In genomic region chr7:15929910-15930309, GRCm38 (mm10) we compare ENCODE assay signal across 9 mouse cellular contexts. TPM values are rescaled to one million over a fixed set of nuclear protein-coding genes. Genes with fewer than 3 reads are reported as not detected.
DNase-seq lines count a peak whose midpoint lies in the region; ATAC-seq and TF ChIP-seq lines count a peak whose summit lies in the region.
"Had no signal": no experiment of that assay in that cellular context is flagged by ENCODE, and none has a peak within 500 bp of the region (broad histone marks: within the 10 kb centered on the region; RNA-seq: fewer than 3 reads in every experiment).

No protein-coding gene starts in this region.

- H3K9ac ChIP-seq in hindbrain, postnatal 0 days (replicated peaks; ENCODE audit: low read length): no peak overlapping the region
- no peak overlapping the region for H3K9ac ChIP-seq in hindbrain, embryonic 12.5 days
- no peak overlapping the region for H3K9ac ChIP-seq in intestine, embryonic 16.5 days (ENCODE audit: low read depth, low read length)
- no peak overlapping the region for H3K9ac ChIP-seq in lung, postnatal 0 days (replicated peaks; ENCODE audit: low read depth)
- H3K9ac ChIP-seq: embryonic facial prominence, embryonic 15.5 days had no signal

- peak; percentile 11 for DNase-seq in hindbrain, postnatal 0 days (ENCODE audit: low spot score)
- no peak for DNase-seq in Patski (ENCODE audit: low read depth, low spot score)
- peak; percentile 77 for DNase-seq in lung, postnatal 0 days (ENCODE audit: low spot score)
- peak; percentile 52 to 84 for DNase-seq in spleen, postnatal 10 days (ENCODE audit: low spot score in 2 of 2)
- no peak for DNase-seq in left cerebral cortex, postnatal 25 days (ENCODE audit: low spot score in 2 of 2)

- no peaks in the 10 kb centered on the region for H3K27me3 ChIP-seq in hindbrain, postnatal 0 days (ENCODE audit: insufficient read depth, low read length)
- H3K27me3 ChIP-seq in hindbrain, embryonic 12.5 days: no peaks in the 10 kb centered on the region
- H3K27me3 ChIP-seq in Patski: no peaks in the 10 kb centered on the region
- no peaks in the 10 kb centered on the region; the same call in 1 of the 2 replicates for H3K27me3 ChIP-seq in intestine, embryonic 16.5 days (replicated peaks; ENCODE audit: control insufficient read depth, insufficient read depth, low read length)
- no peaks in the 10 kb centered on the region for H3K27me3 ChIP-seq in lung, postnatal 0 days (replicated peaks; ENCODE audit: insufficient read depth, low read length)
- H3K27me3 ChIP-seq: embryonic facial prominence, embryonic 15.5 days had no signal

- in situ Hi-C loops in Patski (cut with MboI; ENCODE audit: low pct_unique_long_range_greater_than_20kb): loop anchor here (5.0 kb wide), 1 partner anchor 42 kb away; no protein-coding TSS in a partner anchor

- H3K36me3 ChIP-seq in hindbrain, postnatal 0 days (ENCODE audit: insufficient read depth, low read length): no peaks in the 10 kb centered on the region
- 0 out of 2 replicates have a peak, but pooled peaks cover 3% of the 10 kb centered on the region for H3K36me3 ChIP-seq in hindbrain, embryonic 12.5 days
- no peaks in the 10 kb centered on the region for H3K36me3 ChIP-seq in intestine, embryonic 16.5 days (ENCODE audit: control insufficient read depth, insufficient read depth, low read length)
- H3K36me3 ChIP-seq in lung, postnatal 0 days (ENCODE audit: insufficient read depth, low read length): no peaks in the 10 kb centered on the region
- H3K36me3 ChIP-seq: embryonic facial prominence, embryonic 15.5 days had no signal

- H3K4me2 ChIP-seq in hindbrain, postnatal 0 days (ENCODE audit: low read depth, low read length): no peak overlapping the region
- H3K4me2 ChIP-seq in hindbrain, embryonic 12.5 days (replicated peaks): no peak overlapping the region
- H3K4me2 ChIP-seq in intestine, embryonic 16.5 days (ENCODE audit: low read depth, low read length): no peak overlapping the region
- H3K4me2 ChIP-seq in lung, postnatal 0 days (replicated peaks; ENCODE audit: low read depth, low read length): no peak overlapping the region
- H3K4me2 ChIP-seq: embryonic facial prominence, embryonic 15.5 days had no signal

- 42% methylated on average over 4 of the region's 4 CpGs for WGBS in hindbrain, postnatal 0 days
- WGBS in hindbrain, embryonic 12.5 days: 38% methylated on average over 4 of the region's 4 CpGs
- 24% methylated on average over 4 of the region's 4 CpGs for WGBS in intestine, embryonic 16.5 days
- WGBS in lung, postnatal 0 days: 19% methylated on average over 4 of the region's 4 CpGs

- H3K4me1 ChIP-seq in hindbrain, postnatal 0 days (ENCODE audit: insufficient read depth, low read length): no peaks in the 10 kb centered on the region
- no peaks in the 10 kb centered on the region for H3K4me1 ChIP-seq in hindbrain, embryonic 12.5 days
- H3K4me1 ChIP-seq in embryonic fibroblast, embryonic 13.5 days (ENCODE audit: control insufficient read depth, insufficient read depth, low read length): no peaks in the 10 kb centered on the region
- H3K4me1 ChIP-seq in intestine, embryonic 16.5 days (ENCODE audit: control insufficient read depth, insufficient read depth, low read length): no peaks in the 10 kb centered on the region
- no peaks in the 10 kb centered on the region for H3K4me1 ChIP-seq in lung, postnatal 0 days (ENCODE audit: insufficient read depth, low read depth, low read length)
- H3K4me1 ChIP-seq: embryonic facial prominence, embryonic 15.5 days had no signal

- no peak overlapping the region for H3K4me3 ChIP-seq in hindbrain, postnatal 0 days (ENCODE audit: low read length)
- H3K4me3 ChIP-seq in hindbrain, embryonic 12.5 days: no peak overlapping the region
- H3K4me3 ChIP-seq in embryonic fibroblast, embryonic 13.5 days (ENCODE audit: insufficient read depth, low read length): no peak overlapping the region
- H3K4me3 ChIP-seq in intestine, embryonic 16.5 days (ENCODE audit: low read length): no peak overlapping the region
- H3K4me3 ChIP-seq in lung, postnatal 0 days (ENCODE audit: low read depth, low read length): no peak overlapping the region
- H3K4me3 ChIP-seq: embryonic facial prominence, embryonic 15.5 days had no signal

- no peak for TF ChIP-seq POLR2A in embryonic fibroblast, embryonic 13.5 days (IDR thresholded peaks at IDR 0.05; ENCODE audit: low read depth, low read length)

- POLR2A ChIA-PET in Patski (lab: Charles Lee): no interaction called here

- H3K9me3 ChIP-seq in hindbrain, postnatal 0 days (ENCODE audit: low read length): no peaks in the 10 kb centered on the region
- no peaks in the 10 kb centered on the region for H3K9me3 ChIP-seq in hindbrain, embryonic 12.5 days (replicated peaks)
- H3K9me3 ChIP-seq in intestine, embryonic 16.5 days (ENCODE audit: control insufficient read depth, low read length): no peaks in the 10 kb centered on the region
- H3K9me3 ChIP-seq in lung, postnatal 0 days (ENCODE audit: low read length): no peaks in the 10 kb centered on the region
- H3K9me3 ChIP-seq: embryonic facial prominence, embryonic 15.5 days had no signal

- peak; percentile 29; the same call in 1 of the 2 replicates for ATAC-seq in hindbrain, postnatal 0 days
- no peak for ATAC-seq in hindbrain, embryonic 12.5 days (ENCODE audit: low FRiP score)
- peak; percentile 91 for ATAC-seq in Patski
- peak; percentile 86 for ATAC-seq in intestine, embryonic 16.5 days
- peak; percentile 82 for ATAC-seq in lung, postnatal 0 days

- CTCF ChIA-PET in Patski (lab: Charles Lee): interaction anchor here (1.2 to 2.7 kb wide), 4 partner anchors 12 to 45 kb away, joined by 3 to 11 read pairs (median 4); no protein-coding TSS in a partner anchor

- peak; percentile 69 for TF ChIP-seq CTCF in hindbrain, postnatal 0 days (IDR thresholded peaks at IDR 0.05; ENCODE audit: low read depth)
- peak; percentile 75 for TF ChIP-seq CTCF in Patski (IDR thresholded peaks at IDR 0.05)
- peak; percentile 88 for TF ChIP-seq CTCF in embryonic fibroblast, embryonic 13.5 days (IDR thresholded peaks at IDR 0.05; ENCODE audit: borderline replicate concordance, insufficient read depth, low read length)
- TF ChIP-seq CTCF in lung, postnatal 0 days (IDR thresholded peaks at IDR 0.05): peak; percentile 88

- no peak overlapping the region for H3K27ac ChIP-seq in hindbrain, postnatal 0 days
- no peak overlapping the region for H3K27ac ChIP-seq in hindbrain, embryonic 12.5 days
- no peak overlapping the region for H3K27ac ChIP-seq in embryonic fibroblast, embryonic 13.5 days (ENCODE audit: insufficient read depth, low read length)
- no peak overlapping the region for H3K27ac ChIP-seq in intestine, embryonic 16.5 days (ENCODE audit: low read length)
- no peak overlapping the region for H3K27ac ChIP-seq in lung, postnatal 0 days (ENCODE audit: low read length)
- H3K27ac ChIP-seq: embryonic facial prominence, embryonic 15.5 days had no signal

- intact Hi-C loops in left cerebral cortex, postnatal 25 days (cut with DNase I): loop anchor here (10.0 kb wide), 1 partner anchor 995 kb away; the partner anchor contains the start of gene Calm3

- TF ChIP-seq EP300 in lung, postnatal 0 days (IDR thresholded peaks at IDR 0.05): no peak

RNA-seq across cellular contexts. Expression of gene Selenow, which starts 7.7 kb away (rescaled TPM):
- total RNA-seq in hindbrain, postnatal 0 days (2014; rRNA removed): 501 and 566 TPM in 2 replicates
- 1,894 and 2,002 TPM in 2 replicates for polyA plus RNA-seq in hindbrain, postnatal 0 days (2015; fragmentation: Nextera tagmentation; extraction: Ambion mirVana)
- 1,041 and 1,118 TPM in 2 replicates for polyA plus RNA-seq in hindbrain, embryonic 12.5 days (2016; fragmentation: Nextera tagmentation; extraction: Ambion mirVana)
- 96.2 TPM for polyA plus RNA-seq in Patski (2021)
- polyA plus RNA-seq in embryonic fibroblast, embryonic 13.5 days (2011; ENCODE audit: insufficient read length, low read depth, missing spikeins): 382 and 390 TPM in 2 replicates
- polyA plus RNA-seq in intestine, embryonic 16.5 days (2015; fragmentation: Nextera tagmentation; extraction: Ambion mirVana): 646 and 660 TPM in 2 replicates
- polyA plus RNA-seq in lung, postnatal 0 days (2015; fragmentation: Nextera tagmentation; extraction: Ambion mirVana): 552 and 558 TPM in 2 replicates
- 1,000 to 10,000 TPM; 1,337 to 1,417 TPM for total RNA-seq in left cerebral cortex, postnatal 25 days (2021)

RNA-seq across cellular contexts. Expression of gene Nop53, which starts 16.0 kb away (rescaled TPM):
- total RNA-seq in hindbrain, postnatal 0 days (2014; rRNA removed): 76.5 and 82.1 TPM in 2 replicates
- polyA plus RNA-seq in hindbrain, postnatal 0 days (2015; fragmentation: Nextera tagmentation; extraction: Ambion mirVana): 124 and 127 TPM in 2 replicates
- 157 and 167 TPM in 2 replicates for polyA plus RNA-seq in hindbrain, embryonic 12.5 days (2016; fragmentation: Nextera tagmentation; extraction: Ambion mirVana)
- 160 TPM for polyA plus RNA-seq in Patski (2021)
- 87.7 and 98.1 TPM in 2 replicates for polyA plus RNA-seq in embryonic fibroblast, embryonic 13.5 days (2011; ENCODE audit: insufficient read length, low read depth, missing spikeins)
- polyA plus RNA-seq in intestine, embryonic 16.5 days (2015; fragmentation: Nextera tagmentation; extraction: Ambion mirVana): 153 and 156 TPM in 2 replicates
- 196 and 204 TPM in 2 replicates for polyA plus RNA-seq in lung, postnatal 0 days (2015; fragmentation: Nextera tagmentation; extraction: Ambion mirVana)
- 100 to 1,000 TPM in 1 of 2 experiments, 10 to 100 TPM in 1; 98.5 to 104 TPM for total RNA-seq in left cerebral cortex, postnatal 25 days (2021)

RNA-seq across cellular contexts. Expression of gene Ehd2, which starts 37.5 kb away (rescaled TPM):
- 5.0 and 9.5 TPM in 2 replicates for total RNA-seq in hindbrain, postnatal 0 days (2014; rRNA removed)
- polyA plus RNA-seq in hindbrain, postnatal 0 days (2015; fragmentation: Nextera tagmentation; extraction: Ambion mirVana): 4.4 and 5.3 TPM in 2 replicates
- 10.1 and 16.6 TPM in 2 replicates for polyA plus RNA-seq in hindbrain, embryonic 12.5 days (2016; fragmentation: Nextera tagmentation; extraction: Ambion mirVana)
- 63.0 TPM for polyA plus RNA-seq in Patski (2021)
- polyA plus RNA-seq in embryonic fibroblast, embryonic 13.5 days (2011; ENCODE audit: insufficient read length, low read depth, missing spikeins): 136 and 191 TPM in 2 replicates
- 48.1 and 50.9 TPM in 2 replicates for polyA plus RNA-seq in intestine, embryonic 16.5 days (2015; fragmentation: Nextera tagmentation; extraction: Ambion mirVana)
- 92.2 and 113 TPM in 2 replicates for polyA plus RNA-seq in lung, postnatal 0 days (2015; fragmentation: Nextera tagmentation; extraction: Ambion mirVana)
- total RNA-seq in left cerebral cortex, postnatal 25 days (2021): 1 to 10 TPM; 4.7 to 8.4 TPM

RNA-seq across cellular contexts. Expression of gene Crxos, which starts 47.5 kb away (rescaled TPM):
- not detected in 2 replicates for total RNA-seq in hindbrain, postnatal 0 days (2014; rRNA removed)
- polyA plus RNA-seq in hindbrain, postnatal 0 days (2015; fragmentation: Nextera tagmentation; extraction: Ambion mirVana): 0.15 TPM in 1 of 2 replicates, not detected in the other
- polyA plus RNA-seq in hindbrain, embryonic 12.5 days (2016; fragmentation: Nextera tagmentation; extraction: Ambion mirVana): not detected in 2 replicates
- not detected for polyA plus RNA-seq in Patski (2021)
- polyA plus RNA-seq in embryonic fibroblast, embryonic 13.5 days (2011; ENCODE audit: insufficient read length, low read depth, missing spikeins): not detected in 2 replicates
- polyA plus RNA-seq in intestine, embryonic 16.5 days (2015; fragmentation: Nextera tagmentation; extraction: Ambion mirVana): not detected in 2 replicates
- not detected in 2 replicates for polyA plus RNA-seq in lung, postnatal 0 days (2015; fragmentation: Nextera tagmentation; extraction: Ambion mirVana)
- total RNA-seq in left cerebral cortex, postnatal 25 days (2021): not detected
- polyA plus RNA-seq: embryonic facial prominence, embryonic 15.5 days had no signal

RNA-seq across cellular contexts. Expression of gene Crx, which starts 50.1 kb away (rescaled TPM):
- total RNA-seq in hindbrain, postnatal 0 days (2014; rRNA removed): not detected in 2 replicates
- polyA plus RNA-seq in hindbrain, postnatal 0 days (2015; fragmentation: Nextera tagmentation; extraction: Ambion mirVana): not detected in 2 replicates
- not detected in 2 replicates for polyA plus RNA-seq in hindbrain, embryonic 12.5 days (2016; fragmentation: Nextera tagmentation; extraction: Ambion mirVana)
- not detected for polyA plus RNA-seq in Patski (2021)
- not detected in 2 replicates for polyA plus RNA-seq in embryonic fibroblast, embryonic 13.5 days (2011; ENCODE audit: insufficient read length, low read depth, missing spikeins)
- polyA plus RNA-seq in intestine, embryonic 16.5 days (2015; fragmentation: Nextera tagmentation; extraction: Ambion mirVana): not detected in 2 replicates
- polyA plus RNA-seq in lung, postnatal 0 days (2015; fragmentation: Nextera tagmentation; extraction: Ambion mirVana): not detected in 2 replicates
- not detected for total RNA-seq in left cerebral cortex, postnatal 25 days (2021)

Comparison
In these comparisons a context has a peak if more than half of its experiments do, and no peak if none do; other contexts are left out.
1. DNase-seq: peak in hindbrain, postnatal 0 days (single experiment), lung, postnatal 0 days (single experiment) and spleen, postnatal 10 days (2 of 2); none in Patski (single experiment) and left cerebral cortex, postnatal 25 days (0 of 2).
2. Peak in every context shown above with its lines, with median percentiles within 50 percentile points of each other: CTCF ChIP-seq.